Mouse (Mus musculus): ENCODE measurements around the gene Pi4kb. TPM values are rescaled to one million over a fixed set of nuclear protein-coding genes. Genes with fewer than 3 reads are reported as not detected.
"Not testable (repeated sequence)": the region's sequence is repeated elsewhere in the genome, so short reads cannot be mapped to it uniquely, and the experiment has no call there.

Gene Pi4kb
- polyA plus RNA-seq, 1 experiment from 2014 or later = 28.2 TPM

GRCm38 (mm10) chr3:95015891-95016531, 41.5 kb downstream of the Pi4kb start:
- Histone ChIP-seq H3K9me3 (ENCODE audit: control insufficient read depth, low read length) (no peaks in the 10 kb centered on the region), H3K36me3 (ENCODE audit: control insufficient read depth, insufficient read depth, low read length) (peaks cover 13% of the 10 kb centered on the region), H3K4me2 (ENCODE audit: low read depth, low read length) (peak overlapping the region; percentile 78), H3K4me1 (ENCODE audit: control insufficient read depth, insufficient read depth, low read length) (peaks cover 13% of the 10 kb centered on the region), H3K27me3 (replicated peaks; ENCODE audit: control insufficient read depth, insufficient read depth, low read length) (no peaks in the 10 kb centered on the region), H3K4me3 (ENCODE audit: low read depth, low read length) (peak overlapping the region; percentile 67), H3K9ac (ENCODE audit: low read depth, low read length) (peak overlapping the region; percentile 67), H3K27ac (replicated peaks; ENCODE audit: low read depth, low read length) (peak overlapping the region; percentile 95)
- ATAC-seq (ENCODE audit: low read depth) = peak; percentile 76
- WGBS = 0% methylated on average over 40 of the region's 40 CpGs
- DNase-seq (ENCODE audit: low spot score) = peak; percentile 97

GRCm38 (mm10) chr3:95016532-95017056, 42.1 kb downstream of the Pi4kb start:
- H3K36me3 ChIP-seq (ENCODE audit: control insufficient read depth, insufficient read depth, low read length) = peaks cover 7% of the 10 kb centered on the region
- ATAC-seq (ENCODE audit: low read depth) (no peak), DNase-seq (ENCODE audit: low spot score) (no peak)
- peak overlapping the region; percentile 67 for H3K4me3 ChIP-seq (ENCODE audit: low read depth, low read length)
- H3K27ac ChIP-seq (replicated peaks; ENCODE audit: low read depth, low read length) = peak overlapping the region; percentile 95
- H3K4me2 ChIP-seq (ENCODE audit: low read depth, low read length) = peak overlapping the region; percentile 78
- H3K27me3 ChIP-seq (replicated peaks; ENCODE audit: control insufficient read depth, insufficient read depth, low read length) = no peaks in the 10 kb centered on the region
- peaks cover 13% of the 10 kb centered on the region for H3K4me1 ChIP-seq (ENCODE audit: control insufficient read depth, insufficient read depth, low read length)
- WGBS = 3% methylated on average over 21 of the region's 21 CpGs
- H3K9ac ChIP-seq (ENCODE audit: low read depth, low read length) = peak overlapping the region; percentile 67
- no peaks in the 10 kb centered on the region for H3K9me3 ChIP-seq (ENCODE audit: control insufficient read depth, low read length)

GRCm38 (mm10) chr3:95018741-95019140, 44.2 kb downstream of the Pi4kb start:
- ATAC-seq (ENCODE audit: low read depth) = no peak

GRCm38 (mm10) chr3:95020956-95021355, 46.4 kb downstream of the Pi4kb start:
- DNase-seq (ENCODE audit: low spot score); H3K36me3 ChIP-seq (ENCODE audit: control insufficient read depth, insufficient read depth, low read length); H3K4me1 ChIP-seq (ENCODE audit: control insufficient read depth, insufficient read depth, low read length); H3K27me3 ChIP-seq (replicated peaks; ENCODE audit: control insufficient read depth, insufficient read depth, low read length); H3K9me3 ChIP-seq (ENCODE audit: control insufficient read depth, low read length); H3K27ac ChIP-seq (replicated peaks; ENCODE audit: low read depth, low read length); ATAC-seq (ENCODE audit: low read depth); H3K9ac ChIP-seq (ENCODE audit: low read depth, low read length); H3K4me3 ChIP-seq (ENCODE audit: low read depth, low read length); H3K4me2 ChIP-seq (ENCODE audit: low read depth, low read length): not testable (repeated sequence)
- 93% methylated on average over 5 of the region's 5 CpGs for WGBS

More at GRCm38 (mm10) chr3:95018741-95019140, 44.2 kb downstream of the Pi4kb start:
- no peak overlapping the region for H3K4me3 ChIP-seq (ENCODE audit: low read depth, low read length)
- no peak overlapping the region for H3K4me2 ChIP-seq (ENCODE audit: low read depth, low read length)
- H3K9me3 ChIP-seq (ENCODE audit: control insufficient read depth, low read length) = no peaks in the 10 kb centered on the region
- H3K4me1 ChIP-seq (ENCODE audit: control insufficient read depth, insufficient read depth, low read length) = peaks cover 9% of the 10 kb centered on the region
- H3K9ac ChIP-seq (ENCODE audit: low read depth, low read length) = no peak overlapping the region
- DNase-seq (ENCODE audit: low spot score) = no peak
- no peaks in the 10 kb centered on the region for H3K27me3 ChIP-seq (replicated peaks; ENCODE audit: control insufficient read depth, insufficient read depth, low read length)
- no peaks in the 10 kb centered on the region for H3K36me3 ChIP-seq (ENCODE audit: control insufficient read depth, insufficient read depth, low read length)
- WGBS = 88% methylated on average over 2 of the region's 2 CpGs
- H3K27ac ChIP-seq (replicated peaks; ENCODE audit: low read depth, low read length) = no peak overlapping the region

GRCm38 (mm10) chr3:95024551-95024950, 50.0 kb downstream of the Pi4kb start:
- WGBS = 22% methylated on average over 11 of the region's 11 CpGs
- Histone ChIP-seq H3K4me2 (ENCODE audit: low read depth, low read length) (no peak overlapping the region), H3K9me3 (ENCODE audit: control insufficient read depth, low read length) (no peaks in the 10 kb centered on the region), H3K36me3 (ENCODE audit: control insufficient read depth, insufficient read depth, low read length) (0 out of 2 replicates have a peak, but pooled peaks cover under 1% of the 10 kb centered on the region), H3K9ac (ENCODE audit: low read depth, low read length) (no peak overlapping the region), H3K27ac (replicated peaks; ENCODE audit: low read depth, low read length) (no peak overlapping the region), H3K27me3 (replicated peaks; ENCODE audit: control insufficient read depth, insufficient read depth, low read length) (no peaks in the 10 kb centered on the region), H3K4me1 (ENCODE audit: control insufficient read depth, insufficient read depth, low read length) (no peaks in the 10 kb centered on the region), H3K4me3 (ENCODE audit: low read depth, low read length) (no peak overlapping the region)
- ATAC-seq (ENCODE audit: low read depth) (no peak), DNase-seq (ENCODE audit: low spot score) (peak; percentile 24)

GRCm38 (mm10) chr3:95025202-95025601, 50.7 kb downstream of the Pi4kb start:
- Histone ChIP-seq H3K36me3 (ENCODE audit: control insufficient read depth, insufficient read depth, low read length) (peaks cover 7% of the 10 kb centered on the region; the same call in 1 of the 2 replicates), H3K9me3 (ENCODE audit: control insufficient read depth, low read length) (no peaks in the 10 kb centered on the region), H3K9ac (ENCODE audit: low read depth, low read length) (no peak overlapping the region), H3K27ac (replicated peaks; ENCODE audit: low read depth, low read length) (no peak overlapping the region), H3K4me1 (ENCODE audit: control insufficient read depth, insufficient read depth, low read length) (no peaks in the 10 kb centered on the region), H3K4me2 (ENCODE audit: low read depth, low read length) (no peak overlapping the region), H3K27me3 (replicated peaks; ENCODE audit: control insufficient read depth, insufficient read depth, low read length) (no peaks in the 10 kb centered on the region), H3K4me3 (ENCODE audit: low read depth, low read length) (no peak overlapping the region)
- ATAC-seq (ENCODE audit: low read depth) = no peak
- 71% methylated on average over 5 of the region's 5 CpGs for WGBS
- no peak for DNase-seq (ENCODE audit: low spot score)

- WGBS = 62% methylated on average over 5 of the region's 5 CpGs
- H3K27ac ChIP-seq (replicated peaks; ENCODE audit: low read depth, low read length) = no peak overlapping the region
Measured at GRCm38 (mm10) chr3:95027057-95027645, 52.6 kb downstream of the Pi4kb start.

GRCm38 (mm10) chr3:95027701-95028100, 53.2 kb downstream of the Pi4kb start:
- DNase-seq (ENCODE audit: low spot score) (peak; percentile 68), ATAC-seq (ENCODE audit: low read depth) (peak; percentile 79; the same call in 1 of the 2 replicates)
- H3K27me3 ChIP-seq (replicated peaks; ENCODE audit: control insufficient read depth, insufficient read depth, low read length) = no peaks in the 10 kb centered on the region
- H3K27ac ChIP-seq (replicated peaks; ENCODE audit: low read depth, low read length) = no peak overlapping the region
- peaks cover 32% of the 10 kb centered on the region for H3K36me3 ChIP-seq (ENCODE audit: control insufficient read depth, insufficient read depth, low read length)
- H3K4me2 ChIP-seq (ENCODE audit: low read depth, low read length) = no peak overlapping the region
- no peak overlapping the region for H3K4me3 ChIP-seq (ENCODE audit: low read depth, low read length)
- WGBS = 57% methylated on average over 5 of the region's 5 CpGs
- no peaks in the 10 kb centered on the region for H3K9me3 ChIP-seq (ENCODE audit: control insufficient read depth, low read length)
- no peak overlapping the region for H3K9ac ChIP-seq (ENCODE audit: low read depth, low read length)
- no peaks in the 10 kb centered on the region for H3K4me1 ChIP-seq (ENCODE audit: control insufficient read depth, insufficient read depth, low read length)

More at GRCm38 (mm10) chr3:95027057-95027645, 52.6 kb downstream of the Pi4kb start:
- H3K9ac ChIP-seq (ENCODE audit: low read depth, low read length) = no peak overlapping the region
- ATAC-seq (ENCODE audit: low read depth) (peak; percentile 23), DNase-seq (ENCODE audit: low spot score) (peak; percentile 27)
- no peak overlapping the region for H3K4me3 ChIP-seq (ENCODE audit: low read depth, low read length)
- H3K27me3 ChIP-seq (replicated peaks; ENCODE audit: control insufficient read depth, insufficient read depth, low read length) = no peaks in the 10 kb centered on the region
- no peaks in the 10 kb centered on the region for H3K4me1 ChIP-seq (ENCODE audit: control insufficient read depth, insufficient read depth, low read length)
- no peaks in the 10 kb centered on the region for H3K9me3 ChIP-seq (ENCODE audit: control insufficient read depth, low read length)
- H3K4me2 ChIP-seq (ENCODE audit: low read depth, low read length) = no peak overlapping the region
- H3K36me3 ChIP-seq (ENCODE audit: control insufficient read depth, insufficient read depth, low read length) = peaks cover 26% of the 10 kb centered on the region

All from embryonic facial prominence, embryonic 14.5 days (tissue).